Comparison of ENCODE assay signal across 11 mouse cellular contexts in genomic region chr11:116682501-116683144, GRCm38 (mm10). TPM values are rescaled to one million over a fixed set of nuclear protein-coding genes. Genes with fewer than 3 reads are reported as not detected.
DNase-seq lines count a peak whose midpoint lies in the region; ATAC-seq and TF ChIP-seq lines count a peak whose summit lies in the region.
"Had no signal": no experiment of that assay in that cellular context is flagged by ENCODE, and none has a peak within 500 bp of the region (broad histone marks: within the 10 kb centered on the region; RNA-seq: fewer than 3 reads in every experiment).

No protein-coding gene starts in this region.

- H3K4me3 ChIP-seq in C2C12 (ENCODE audit: insufficient read depth, poor library complexity, severe bottlenecking) = no peak overlapping the region

- intact Hi-C loops in heart, postnatal 36 days (cut with DNase I) = no loop called here

- ATAC-seq in granulocyte monocyte progenitor cell, adult 5-6 weeks (replicated peaks; ENCODE audit: poor library complexity, severe bottlenecking) = peak; percentile 65

- H3K79me2 ChIP-seq in C2C12 (ENCODE audit: control insufficient read depth, insufficient read depth) = peaks cover 24% of the 10 kb centered on the region

- peaks cover 11% of the 10 kb centered on the region for H3K79me3 ChIP-seq in C2C12 (ENCODE audit: low read depth)

- H3K27me3 ChIP-seq in C2C12 (ENCODE audit: control insufficient read depth, insufficient read depth, insufficient read length) = no peaks in the 10 kb centered on the region

- H3ac ChIP-seq in C2C12 (ENCODE audit: control insufficient read depth, insufficient read length, low read depth) = no peak overlapping the region

- peak; percentile 46 for DNase-seq in adrenal gland, postnatal 14 days
- DNase-seq in adrenal gland, adult 18-20 months (ENCODE audit: low spot score in 2 of 2) = no peak
- peak; percentile 73 to 91 for DNase-seq in kidney, postnatal 25 days
- no peak for DNase-seq in right cerebral cortex, postnatal 25 days
- DNase-seq in heart, postnatal 36 days = no peak
- no peak for DNase-seq in gastrocnemius, postnatal 4 days (ENCODE audit: low spot score in 2 of 2)
- DNase-seq: B cell, adult 2 months; gastrocnemius, postnatal 36 days; thymus, postnatal 25 days had no signal

- TF ChIP-seq CTCF in C2C12 (IDR thresholded peaks at IDR 0.05; ENCODE audit: control insufficient read depth, insufficient read depth, insufficient read length) = no peak

- H3K36me3 ChIP-seq in C2C12 (ENCODE audit: control insufficient read depth, insufficient read depth) = peaks cover 51% of the 10 kb centered on the region

TF ChIP-seq in C2C12, 6 proteins besides CTCF, POLR2A, EP300 and RAD21:
- TF ChIP-seq MYOD1 (IDR thresholded peaks at IDR 0.05; ENCODE audit: control insufficient read depth, insufficient read length, low read depth) (no peak), USF1 (IDR thresholded peaks at IDR 0.05; ENCODE audit: low read depth) (no peak), MYOG (IDR thresholded peaks at IDR 0.05; ENCODE audit: control insufficient read depth, extremely low read depth, insufficient read length) (no peak), MAX (IDR thresholded peaks at IDR 0.05) (no peak), CEBPB (IDR thresholded peaks at IDR 0.05; ENCODE audit: low read depth) (peak; percentile 60)

RNA-seq across cellular contexts. Expression of gene Cygb, which starts 28.5 kb away (rescaled TPM):
- 30.9 and 35.0 TPM in 2 replicates for total RNA-seq in adrenal gland, postnatal 14 days (2021)
- total RNA-seq in adrenal gland, adult 18-20 months (2021) = 10 to 100 TPM; 26.0 to 42.7 TPM
- 0.95 TPM for polyA plus RNA-seq in C2C12 (2012; fragmentation: generic; extraction: Trizol)
- total RNA-seq in granulocyte monocyte progenitor cell, adult 5-6 weeks (2014; fragmentation: Nextera tagmentation) = not detected in 2 replicates
- total RNA-seq in granulocyte monocyte progenitor cell, adult 5-6 weeks (2017) = not detected in 2 replicates
- total RNA-seq in heart, postnatal 36 days (2021) = 10 to 100 TPM; 39.8 to 50.8 TPM
- total RNA-seq in gastrocnemius, postnatal 4 days (2021) = 10 to 100 TPM; 26.5 to 30.5 TPM

RNA-seq across cellular contexts. Expression of gene Prcd, which starts 29.3 kb away (rescaled TPM):
- 5.3 and 6.1 TPM in 2 replicates for total RNA-seq in adrenal gland, postnatal 14 days (2021)
- 10 to 100 TPM; 12.5 to 13.2 TPM for total RNA-seq in adrenal gland, adult 18-20 months (2021)
- polyA plus RNA-seq in C2C12 (2012; fragmentation: generic; extraction: Trizol) = 1.2 TPM
- not detected in 2 replicates for total RNA-seq in granulocyte monocyte progenitor cell, adult 5-6 weeks (2014; fragmentation: Nextera tagmentation)
- not detected in 2 replicates for total RNA-seq in granulocyte monocyte progenitor cell, adult 5-6 weeks (2017)
- 1 to 10 TPM in 1 of 2 experiments, under 1 TPM in 1; 0.97 to 1.8 TPM for total RNA-seq in heart, postnatal 36 days (2021)
- under 1 TPM; 0.86 to 0.91 TPM for total RNA-seq in gastrocnemius, postnatal 4 days (2021)

RNA-seq across cellular contexts. Expression of gene Rhbdf2, which starts 55.8 kb away (rescaled TPM):
- 11.2 and 14.3 TPM in 2 replicates for total RNA-seq in adrenal gland, postnatal 14 days (2021)
- total RNA-seq in adrenal gland, adult 18-20 months (2021) = 10 to 100 TPM; 12.1 to 17.6 TPM
- polyA plus RNA-seq in C2C12 (2012; fragmentation: generic; extraction: Trizol) = 1.9 TPM
- total RNA-seq in granulocyte monocyte progenitor cell, adult 5-6 weeks (2014; fragmentation: Nextera tagmentation) = 7.3 and 8.6 TPM in 2 replicates
- total RNA-seq in granulocyte monocyte progenitor cell, adult 5-6 weeks (2017) = 2.9 TPM in 2 replicates
- total RNA-seq in heart, postnatal 36 days (2021) = 10 to 100 TPM; 10.3 to 15.3 TPM
- 1 to 10 TPM; 7.4 to 9.1 TPM for total RNA-seq in gastrocnemius, postnatal 4 days (2021)

Comparison
In these comparisons a context has a peak if more than half of its experiments do, and no peak if none do; other contexts are left out.
1. DNase-seq: peak in adrenal gland, postnatal 14 days (single experiment) and kidney, postnatal 25 days (2 of 2); none in adrenal gland, adult 18-20 months (0 of 2), right cerebral cortex, postnatal 25 days (single experiment), heart, postnatal 36 days (0 of 2) and gastrocnemius, postnatal 4 days (0 of 2).
2. RNA of gene Cygb, which starts 28.5 kb away (total RNA-seq): 39.8 to 50.8 TPM in heart, postnatal 36 days, 26.0 to 42.7 TPM in adrenal gland, adult 18-20 months, 30.9 to 35.0 TPM in adrenal gland, postnatal 14 days and 26.5 to 30.5 TPM in gastrocnemius, postnatal 4 days; not detected in granulocyte monocyte progenitor cell, adult 5-6 weeks; every median in the first group is over 10 times any median in the second.